Mouse (Mus musculus): ENCODE measurements around the gene Tnks1bp1. TPM values are rescaled to one million over a fixed set of nuclear protein-coding genes. Genes with fewer than 3 reads are reported as not detected.

Tnks1bp1 gene
- total and polyA plus RNA-seq, 3 experiments = 1.5 to 7.5 (median 3.9) TPM

DNA sequence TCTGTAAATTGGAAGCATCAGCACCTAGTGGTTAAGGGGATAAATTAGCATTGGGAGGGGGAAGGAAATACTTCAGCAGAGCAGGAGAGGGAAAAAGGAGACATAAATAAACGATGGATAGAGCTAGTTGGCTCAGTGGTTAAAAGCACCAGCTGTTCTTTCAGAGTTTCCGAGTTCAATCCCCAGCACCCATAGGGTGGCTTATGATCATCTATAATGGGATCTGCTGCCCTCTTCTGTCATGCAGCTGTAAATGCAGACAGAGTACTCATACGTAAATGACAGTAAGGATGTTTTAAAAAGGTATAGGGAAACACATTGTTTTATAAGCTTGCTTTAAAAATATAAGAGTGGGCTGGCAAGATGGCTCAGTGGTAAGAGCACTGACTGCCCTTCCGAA, 40.1 kb upstream of the Tnks1bp1 start:
- H3K36me3 ChIP-seq (replicated peaks in 1 of 2; ENCODE audit: control insufficient read depth in 1 of 2, insufficient read depth in 1 of 2, low read length in 1 of 2) = peaks cover 0 to 3% of the 10 kb centered on the region in 2 experiments
- in situ Hi-C loops (cut with MboI; ENCODE audit: low pct_ligation_motif_present, low pct_unique_long_range_greater_than_20kb, low sequenced_read_pairs) (no loop called here), dilution Hi-C loops (cut with MboI; ENCODE audit: extremely low pct_ligation_motif_present, extremely low pct_unique_long_range_greater_than_20kb, low sequenced_read_pairs) (no loop called here)
- no peaks in the 10 kb centered on the region for H3K9me3 ChIP-seq (replicated peaks; ENCODE audit: low read length)
- no peak overlapping the region for H3K4me2 ChIP-seq (ENCODE audit: insufficient read depth, low read depth, poor library complexity, severe bottlenecking)
- H3K4me1 ChIP-seq (ENCODE audit: control insufficient read depth in 1 of 2, insufficient read depth in 2 of 2) = peaks cover 0 to 28% of the 10 kb centered on the region in 2 experiments; a peak in 2 of 4 replicates
- no peak overlapping the region for H3K4me3 ChIP-seq (replicated peaks in 1 of 3; ENCODE audit: low read depth in 2 of 3, low read length in 2 of 3, poor library complexity in 1 of 3)
- no peaks in the 10 kb centered on the region for H3K27me3 ChIP-seq (replicated peaks)
- no peak overlapping the region for H3K9ac ChIP-seq (ENCODE audit: insufficient read depth, low read depth)
- H3K27ac ChIP-seq (ENCODE audit: insufficient read depth, low read depth) = no peak overlapping the region
- peak; percentile 72 for DNase-seq (ENCODE audit: extremely low read depth)
- no peaks in the 10 kb centered on the region for H3K79me2 ChIP-seq (replicated peaks; ENCODE audit: control insufficient read depth, extremely low read depth, insufficient read depth, poor library complexity, severe bottlenecking)
- no peak for TF ChIP-seq POLR2AphosphoS2 (IDR thresholded peaks at IDR 0.05; ENCODE audit: low read depth, low read length)
- peak; percentile 86 for TF ChIP-seq ZC3H11A (IDR thresholded peaks at IDR 0.05; ENCODE audit: low read depth, low read length)
- TF ChIP-seq MXI1 (IDR thresholded peaks at IDR 0.05; ENCODE audit: low read depth, low read length) = no peak
- no peak for TF ChIP-seq ZNF384 (IDR thresholded peaks at IDR 0.05; ENCODE audit: low read depth, low read length)
- TF ChIP-seq SMC3 (IDR thresholded peaks at IDR 0.05; ENCODE audit: low read depth, low read length) = peak; percentile 98
- no peak for TF ChIP-seq ETS1 (conservative IDR thresholded peaks at IDR 0.05; ENCODE audit: low read depth, low read length)
- TF ChIP-seq RAD21 (IDR thresholded peaks at IDR 0.05; ENCODE audit: low read depth, low read length) = peak; percentile 91
- no peak for TF ChIP-seq ELF1 (IDR thresholded peaks at IDR 0.05; ENCODE audit: low read depth, low read length)
- TF ChIP-seq E2F4 (IDR thresholded peaks at IDR 0.05; ENCODE audit: insufficient replicate concordance, low read depth, low read length) = 0 out of 2 replicates have a peak, but pooled peaks have one; percentile 27
- TF ChIP-seq IRF4 (IDR thresholded peaks at IDR 0.05; ENCODE audit: low read depth, low read length) = peak; percentile 60; the same call in 1 of the 2 replicates
- no peak for TF ChIP-seq MYC (IDR thresholded peaks at IDR 0.05; ENCODE audit: low read depth, low read length)
- no peak for TF ChIP-seq GABPA (IDR thresholded peaks at IDR 0.05; ENCODE audit: insufficient replicate concordance, low read depth, low read length)
- peak; percentile 72 to 93 for TF ChIP-seq CTCF (conservative IDR thresholded peaks at IDR 0.05 in 1 of 2, IDR thresholded peaks at IDR 0.05 in 1 of 2; ENCODE audit: low read depth in 2 of 2, low read length in 2 of 2)

DNA sequence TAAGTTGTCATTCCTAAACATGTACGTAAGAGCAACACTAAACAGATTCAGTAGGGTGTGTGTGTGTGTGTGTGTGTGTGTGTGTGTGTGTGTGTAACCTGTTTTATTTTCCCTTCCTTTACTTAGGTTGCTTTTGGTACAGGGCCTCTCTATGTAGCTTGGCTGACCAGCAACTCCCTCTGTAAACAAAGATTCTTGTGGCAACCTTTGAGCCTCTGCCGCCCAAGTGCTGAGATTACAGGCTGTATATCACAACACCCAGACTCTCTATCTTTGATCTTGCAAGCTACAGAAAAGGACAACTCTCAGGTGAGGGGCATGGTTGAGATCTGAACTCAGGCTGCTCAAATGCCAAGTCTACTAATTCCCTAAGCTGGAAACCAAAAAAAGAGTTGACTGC, 38.6 kb upstream of the Tnks1bp1 start:
- Histone ChIP-seq H3K27ac (ENCODE audit: insufficient read depth, low read depth) (no peak overlapping the region), H3K79me2 (replicated peaks; ENCODE audit: control insufficient read depth, extremely low read depth, insufficient read depth, poor library complexity, severe bottlenecking) (no peaks in the 10 kb centered on the region), H3K4me2 (ENCODE audit: insufficient read depth, low read depth, poor library complexity, severe bottlenecking) (no peak overlapping the region), H3K36me3 (replicated peaks in 1 of 2; ENCODE audit: control insufficient read depth in 1 of 2, insufficient read depth in 1 of 2, low read length in 1 of 2) (peaks cover 0 to 3% of the 10 kb centered on the region in 2 experiments), H3K27me3 (replicated peaks) (no peaks in the 10 kb centered on the region), H3K9me3 (replicated peaks; ENCODE audit: low read length) (no peaks in the 10 kb centered on the region), H3K4me1 (ENCODE audit: control insufficient read depth in 1 of 2, insufficient read depth in 2 of 2) (peaks cover 2 to 33% of the 10 kb centered on the region in 2 experiments; a peak in 3 of 4 replicates), H3K9ac (ENCODE audit: insufficient read depth, low read depth) (no peak overlapping the region), H3K4me3 (replicated peaks in 1 of 3; ENCODE audit: low read depth in 2 of 3, low read length in 2 of 3, poor library complexity in 1 of 3) (no peak overlapping the region)
- dilution Hi-C loops (cut with MboI; ENCODE audit: extremely low pct_ligation_motif_present, extremely low pct_unique_long_range_greater_than_20kb, low sequenced_read_pairs) = no loop called here
- no peak for DNase-seq (ENCODE audit: extremely low read depth)
- TF ChIP-seq MAFK (IDR thresholded peaks at IDR 0.05; ENCODE audit: insufficient replicate concordance, low read length) (no peak), GABPA (IDR thresholded peaks at IDR 0.05; ENCODE audit: insufficient replicate concordance, low read depth, low read length) (no peak), ETS1 (conservative IDR thresholded peaks at IDR 0.05; ENCODE audit: low read depth, low read length) (no peak)
- in situ Hi-C loops (cut with MboI; ENCODE audit: low pct_ligation_motif_present, low pct_unique_long_range_greater_than_20kb, low sequenced_read_pairs) = no loop called here
